Mouse (Mus musculus) liver, embryonic 11.5 days (tissue): ENCODE measurements around the gene Dgka. TPM values are rescaled to one million over a fixed set of nuclear protein-coding genes. Genes with fewer than 3 reads are reported as not detected.
"Not testable (repeated sequence)": the region's sequence is repeated elsewhere in the genome, so short reads cannot be mapped to it uniquely, and the experiment has no call there.

Experiments used
- ATAC-seq: fragments of 200-750 bp; cut with Nextera tagmentation; replicated peaks from 2 replicates; pipeline ENCODE4 v1.8.0; 2017; ENCODE audit warnings: moderate number of reproducible peaks, mild to moderate bottlenecking, moderate TSS enrichment, moderate library complexity; ENCODE audit not compliant: low FRiP score
- DNase-seq: peaks from one replicate; pipeline ENCODE4 v3.0.0-alpha.2; 2017; ENCODE audit warnings: low spot score
- H3K27ac ChIP-seq: fragments of 300-500 bp; sonication (generic); 2 replicates; pipeline ENCODE4 v1.5.1; 2014; ENCODE audit warnings: mild to moderate bottlenecking, low read depth, low read length, control low read depth
- H3K27me3 ChIP-seq: fragments of 300-500 bp; sonication (generic); replicated peaks from 2 replicates; pipeline ENCODE4 v1.6.1; 2014; ENCODE audit warnings: low read length, mixed read lengths; ENCODE audit not compliant: control insufficient read depth, insufficient read depth
- H3K36me3 ChIP-seq: fragments of 300-500 bp; sonication (generic); 2 replicates; pipeline ENCODE4 v1.6.1; 2014; ENCODE audit warnings: mild to moderate bottlenecking, low read length, moderate library complexity, mixed read lengths; ENCODE audit not compliant: control insufficient read depth, insufficient read depth
- H3K4me1 ChIP-seq: fragments of 300-500 bp; sonication (generic); replicated peaks from 2 replicates; pipeline ENCODE4 v1.6.1; 2014; ENCODE audit warnings: low read length, mixed read lengths; ENCODE audit not compliant: control insufficient read depth, insufficient read depth
- H3K4me2 ChIP-seq: fragments of 300-500 bp; sonication (generic); 2 replicates; pipeline ENCODE4 v1.6.1; 2014; ENCODE audit warnings: mild to moderate bottlenecking, control low read depth, moderate library complexity
- H3K4me3 ChIP-seq: fragments of 300-500 bp; sonication (generic); 2 replicates; pipeline ENCODE4 v1.5.1; 2014; ENCODE audit warnings: low read depth, low read length, control low read depth
- H3K9ac ChIP-seq: fragments of 300-500 bp; sonication (generic); 2 replicates; pipeline ENCODE4 v1.6.1; 2014; ENCODE audit warnings: low read depth, low read length, control low read depth
- H3K9me3 ChIP-seq: fragments of 300-500 bp; sonication (generic); 2 replicates; pipeline ENCODE4 v1.6.1; 2016; ENCODE audit warnings: low read length, inconsistent platforms, mixed read lengths; ENCODE audit not compliant: control insufficient read depth
- WGBS: fragments of 180-500 bp; shearing (Covaris S2); extraction: QIAGEN DNeasy Blood & Tissue Kit; methylation state at CpG from one replicate; pipeline ENCODE4 v1.1.7; 2014; 5-methylcytosine and 5-hydroxymethylcytosine counted together
- polyA plus RNA-seq: library from polyadenylated mRNA; unstranded; fragments of >200 nt; fragmentation: Nextera tagmentation; extraction: Ambion mirVana; gene quantifications from 2 replicates; pipeline ENCODE4 v1.2.1, GENCODE M21; 2014

The Dgka gene
- polyA plus RNA-seq, 1 experiment from 2014 or later, result 4.6 TPM

DNA sequence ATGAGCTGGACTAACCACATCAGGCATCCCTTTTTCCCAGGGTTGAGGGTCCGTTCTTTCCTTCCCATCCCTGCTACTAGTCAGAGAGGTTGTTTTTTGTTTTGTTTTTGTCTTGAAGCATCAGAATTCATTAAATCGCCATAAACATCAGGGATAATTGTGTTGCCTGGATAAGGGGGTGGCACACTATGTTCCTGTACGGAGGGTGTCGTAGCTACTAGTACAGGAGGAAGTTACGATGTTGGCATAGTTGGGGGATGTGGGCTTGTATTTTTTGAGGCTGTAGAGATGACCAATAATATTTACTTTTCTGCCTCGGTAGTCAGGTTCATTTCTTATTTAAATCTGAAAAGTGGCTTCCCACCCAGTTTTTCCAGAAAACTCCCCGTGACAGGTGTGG lies 1.4 kb downstream of the Dgka start:
- H3K4me1 ChIP-seq, result peaks cover 18% of the 10 kb centered on the region
- peak overlapping the region; percentile 85 for H3K4me2 ChIP-seq
- H3K27ac ChIP-seq, result no peak overlapping the region
- no peaks in the 10 kb centered on the region for H3K36me3 ChIP-seq
- H3K9me3 ChIP-seq, result no peaks in the 10 kb centered on the region
- H3K4me3 ChIP-seq, result peak overlapping the region; percentile 66
- 3% methylated on average over 7 of the region's 7 CpGs for WGBS
- H3K9ac ChIP-seq, result peak overlapping the region; percentile 62
- ATAC-seq, result no peak
- H3K27me3 ChIP-seq, result peaks cover 22% of the 10 kb centered on the region
- DNase-seq, result no peak

DNA sequence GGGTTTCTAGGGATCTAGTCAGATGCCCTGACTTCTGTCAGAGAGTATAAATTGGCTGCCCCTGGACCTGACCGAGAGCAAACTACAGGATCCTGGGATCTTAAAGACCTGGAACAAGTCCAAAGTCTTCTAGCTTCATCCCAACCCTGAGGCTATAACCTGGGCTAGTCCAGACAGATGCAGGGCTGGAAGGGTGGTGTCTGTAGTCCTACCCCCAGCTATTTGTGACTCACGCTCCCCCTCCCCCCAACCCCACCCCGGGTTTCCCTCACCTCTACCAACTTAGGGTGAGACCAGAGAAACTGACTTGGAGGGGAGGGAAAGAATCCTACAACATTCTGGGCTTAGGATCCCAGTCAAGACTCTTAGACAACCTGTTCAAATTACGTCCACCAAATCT lies 2.0 kb downstream of the Dgka start:
- H3K9ac ChIP-seq, result no peak overlapping the region
- WGBS, result 40% methylated on average over 4 of the region's 4 CpGs
- ATAC-seq, result no peak
- H3K27ac ChIP-seq, result no peak overlapping the region
- H3K27me3 ChIP-seq, result peaks cover 22% of the 10 kb centered on the region
- DNase-seq, result no peak
- H3K4me1 ChIP-seq, result peaks cover 20% of the 10 kb centered on the region
- no peaks in the 10 kb centered on the region for H3K36me3 ChIP-seq
- peak overlapping the region; percentile 66; the same call in 1 of the 2 replicates for H3K4me3 ChIP-seq
- no peaks in the 10 kb centered on the region for H3K9me3 ChIP-seq
- H3K4me2 ChIP-seq, result peak overlapping the region; percentile 85

DNA sequence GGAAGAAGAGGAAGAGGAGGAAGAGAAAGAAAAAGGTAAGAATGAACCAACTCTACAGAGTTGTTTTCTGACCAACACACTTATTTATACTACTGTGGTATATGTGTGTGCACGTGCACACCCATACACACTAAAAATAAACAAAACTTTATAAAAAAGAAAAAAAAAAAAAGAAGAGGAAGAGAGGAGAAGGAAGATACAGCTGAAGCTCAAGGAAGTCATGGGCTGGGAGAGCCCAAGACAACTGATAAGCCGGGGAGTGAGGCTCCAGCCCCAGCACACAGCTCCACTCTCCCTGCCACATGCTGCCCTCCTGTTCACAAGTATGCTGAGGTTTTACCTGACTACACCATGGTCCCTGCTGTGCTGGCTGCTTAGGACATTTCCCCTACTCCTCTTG lies 4.4 kb downstream of the Dgka start:
- 20% methylated on average over 2 of the region's 2 CpGs for WGBS
- ATAC-seq (peak; percentile 62), DNase-seq (no peak)
- no peak overlapping the region for H3K27ac ChIP-seq
- H3K4me1 ChIP-seq, result peaks cover 20% of the 10 kb centered on the region
- H3K36me3 ChIP-seq, result no peaks in the 10 kb centered on the region
- peaks cover 20% of the 10 kb centered on the region for H3K27me3 ChIP-seq
- H3K9me3 ChIP-seq, result no peaks in the 10 kb centered on the region
- no peak overlapping the region for H3K9ac ChIP-seq
- H3K4me3 ChIP-seq, result no peak overlapping the region
- H3K4me2 ChIP-seq, result 0 out of 2 replicates have a peak overlapping the region, but pooled peaks have one; percentile 27

DNA sequence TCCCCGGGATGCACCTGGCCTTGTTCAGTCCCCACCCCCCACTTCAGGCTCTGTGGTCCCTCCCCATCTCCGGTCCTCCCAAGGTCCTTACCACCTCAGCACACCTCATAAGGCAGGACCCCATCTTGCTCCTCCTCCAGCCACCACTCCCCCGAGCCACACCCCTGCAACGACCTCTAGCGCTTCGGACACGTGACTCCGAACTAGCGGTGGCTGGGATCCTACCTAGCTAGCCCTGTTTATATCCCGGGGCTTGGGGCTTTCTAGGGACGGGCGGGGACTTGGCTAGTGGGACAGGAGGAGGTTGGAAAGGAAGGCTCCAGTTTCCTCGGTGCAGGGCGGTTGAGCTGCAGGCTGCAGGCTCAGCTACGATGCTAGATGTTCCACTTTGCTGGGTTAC lies 7.2 kb downstream of the Dgka start:
- Histone ChIP-seq H3K4me3 (peak overlapping the region; percentile 35; the same call in 1 of the 2 replicates), H3K4me1 (peaks cover 11% of the 10 kb centered on the region), H3K27ac (no peak overlapping the region), H3K4me2 (peak overlapping the region; percentile 68), H3K36me3 (no peaks in the 10 kb centered on the region), H3K9me3 (no peaks in the 10 kb centered on the region), H3K27me3 (peaks cover 4% of the 10 kb centered on the region), H3K9ac (peak overlapping the region; percentile 40; the same call in 1 of the 2 replicates)
- 14% methylated on average over 15 of the region's 15 CpGs for WGBS
- ATAC-seq (peak; percentile 71), DNase-seq (no peak)

DNA sequence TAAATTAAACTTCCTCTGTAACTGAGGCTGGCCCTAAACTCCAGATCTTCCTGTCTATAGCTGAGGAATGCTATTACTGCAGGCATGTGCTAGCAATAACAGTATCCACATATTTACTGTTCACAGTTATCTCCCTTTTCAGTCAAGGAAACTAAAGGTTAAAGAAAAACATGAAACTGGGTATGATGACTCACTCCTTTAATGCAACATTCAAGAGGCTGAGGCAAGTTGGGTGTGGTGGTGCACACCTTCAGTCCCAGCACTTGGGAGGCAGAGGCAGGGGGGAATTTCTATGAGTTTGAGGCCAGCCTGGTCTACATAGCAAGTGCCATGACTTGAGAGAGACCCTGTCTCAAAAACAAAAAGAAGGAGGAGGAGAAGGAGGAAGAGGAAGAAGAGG lies 12.7 kb downstream of the Dgka start:
- Histone ChIP-seq H3K36me3 (no peaks in the 10 kb centered on the region), H3K9me3 (no peaks in the 10 kb centered on the region), H3K27me3 (no peaks in the 10 kb centered on the region), H3K4me2 (no peak overlapping the region), H3K4me3 (no peak overlapping the region), H3K4me1 (no peaks in the 10 kb centered on the region), H3K9ac (no peak overlapping the region), H3K27ac (no peak overlapping the region)
- no peak for ATAC-seq
- DNase-seq, result no peak

DNA sequence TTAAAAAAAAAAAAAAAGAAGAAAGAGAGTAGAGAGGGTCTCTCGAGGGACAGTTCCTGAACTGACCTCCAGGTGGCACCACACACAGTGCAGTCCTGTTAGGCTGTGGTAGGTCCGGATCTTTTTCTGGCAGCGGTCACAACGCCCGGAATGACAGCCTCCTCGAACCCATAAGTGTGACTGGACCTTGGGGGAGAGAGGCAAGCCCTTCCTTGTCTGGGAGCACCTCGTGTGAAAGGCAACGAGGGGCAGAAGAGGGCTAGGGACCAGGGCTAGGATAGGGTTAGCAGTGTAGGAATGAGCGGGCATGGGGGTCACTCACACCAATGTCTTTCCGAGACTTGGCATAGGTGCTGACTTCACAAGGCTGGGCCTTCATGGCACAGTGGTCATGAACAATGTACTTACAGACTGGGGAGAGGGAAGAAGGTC lies 13.6 kb downstream of the Dgka start:
- H3K9me3 ChIP-seq, result no peaks in the 10 kb centered on the region
- H3K27me3 ChIP-seq, result no peaks in the 10 kb centered on the region
- no peak overlapping the region for H3K27ac ChIP-seq
- no peaks in the 10 kb centered on the region for H3K4me1 ChIP-seq
- WGBS, result 23% methylated on average over 10 of the region's 10 CpGs
- ATAC-seq (peak; percentile 56), DNase-seq (peak; percentile 62)
- H3K4me3 ChIP-seq, result no peak overlapping the region
- no peak overlapping the region for H3K9ac ChIP-seq
- H3K4me2 ChIP-seq, result peak overlapping the region; percentile 34; the same call in 1 of the 2 replicates
- no peaks in the 10 kb centered on the region for H3K36me3 ChIP-seq

DNA sequence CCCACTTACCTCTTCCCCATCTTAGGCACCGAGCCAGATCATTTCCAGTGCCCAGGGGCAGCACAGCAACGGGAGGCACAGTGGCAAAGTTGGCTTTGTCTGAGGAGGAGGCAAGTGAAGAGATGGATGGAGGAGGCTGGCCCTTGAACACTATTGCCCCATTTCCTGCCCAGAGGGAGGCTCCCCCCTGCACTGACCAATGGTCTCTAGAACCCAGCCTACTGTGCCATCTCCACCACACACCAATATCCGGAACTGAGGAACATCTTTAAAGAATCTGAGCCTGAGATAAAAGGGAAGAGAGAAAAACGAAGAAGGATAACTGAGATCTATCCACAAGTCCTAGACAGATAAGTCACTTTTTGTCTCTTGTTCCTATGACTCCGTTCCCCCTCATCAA lies 16.6 kb downstream of the Dgka start:
- Histone ChIP-seq H3K9me3 (no peaks in the 10 kb centered on the region), H3K36me3 (no peaks in the 10 kb centered on the region), H3K4me2 (no peak overlapping the region), H3K27me3 (no peaks in the 10 kb centered on the region), H3K27ac (no peak overlapping the region), H3K4me3 (no peak overlapping the region), H3K9ac (no peak overlapping the region), H3K4me1 (no peaks in the 10 kb centered on the region)
- WGBS, result 76% methylated on average over 5 of the region's 5 CpGs
- ATAC-seq, result no peak
- no peak for DNase-seq

DNA sequence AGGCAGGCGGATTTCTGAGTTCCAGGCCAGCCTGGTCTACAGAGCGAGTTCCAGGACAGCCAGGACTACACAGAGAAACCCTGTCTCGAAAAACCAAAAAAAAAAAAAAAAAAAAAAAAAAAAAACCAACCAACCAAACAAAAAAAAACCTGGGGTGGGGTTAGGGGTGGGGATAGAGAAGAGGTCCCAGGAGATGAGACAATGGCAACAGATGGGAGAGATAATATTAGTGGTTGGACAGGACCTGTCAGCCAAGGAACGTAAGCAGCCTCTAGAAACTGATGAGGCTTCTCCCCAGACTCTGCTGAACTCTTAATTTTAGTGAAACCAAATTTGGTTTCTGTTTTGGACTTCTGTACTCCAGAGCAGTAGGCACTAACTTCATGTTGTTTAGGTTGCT lies 19.2 kb downstream of the Dgka start:
- not testable (repeated sequence) for H3K9ac ChIP-seq, H3K4me3 ChIP-seq, H3K9me3 ChIP-seq, DNase-seq, H3K4me2 ChIP-seq, H3K27me3 ChIP-seq, H3K36me3 ChIP-seq, H3K27ac ChIP-seq, H3K4me1 ChIP-seq
- peak; percentile 44; the same call in 1 of the 2 replicates for ATAC-seq
- 71% methylated on average over 3 of the region's 4 CpGs for WGBS
